Mouse (Mus musculus) testis, adult 2 months (tissue): ENCODE measurements around the gene 1500009C09Rik.

Experiments
- CTCF ChIP-seq: fragments of 200-500 bp; IDR thresholded peaks from 2 replicates; pipeline ENCODE4 v1.5.1; 2012; ENCODE audit warnings: low read depth, mild to moderate bottlenecking, inconsistent platforms, low read length, moderate library complexity; ENCODE audit not compliant: control insufficient read depth, insufficient read depth, insufficient replicate concordance
- POLR2A ChIP-seq: fragments of 200-500 bp; IDR thresholded peaks from 2 replicates; pipeline ENCODE4 v1.6.1; 2012; ENCODE audit warnings: low read depth, mild to moderate bottlenecking, inconsistent platforms, low read length, moderate library complexity; ENCODE audit not compliant: control insufficient read depth

GRCm38 (mm10) chr15:82286157-82286556 lies 34.0 kb downstream of the 1500009C09Rik start:
- TF ChIP-seq POLR2A (no peak), CTCF (no peak)
